Mouse (Mus musculus): ENCODE data around the gene H2-K1. TPM values are rescaled to one million over a fixed set of nuclear protein-coding genes. Genes with fewer than 3 reads are reported as not detected.
A peak's percentile ranks its signal among the peaks of the same experiment; 100 is the strongest.

H2-K1 gene
- 105 and 137 TPM in 2 replicates for polyA plus RNA-seq (2014; fragmentation: Nextera tagmentation; extraction: Ambion mirVana)

- Histone ChIP-seq H3K9ac (ENCODE audit: low read length) (peak within 1 kb of the TSS; percentile 37), H3K4me3 (ENCODE audit: low read depth, low read length) (peak within 1 kb of the TSS; percentile 47), H3K4me1 (replicated peaks; ENCODE audit: control insufficient read depth, insufficient read depth, low read length) (0 out of 2 replicates have a peak, but pooled peaks cover 4% of the 10 kb centered on the region), H3K4me2 (ENCODE audit: low read length) (peak within 1 kb of the TSS; percentile 94), H3K27ac (ENCODE audit: low read depth) (no peak within 1 kb of the TSS), H3K9me3 (ENCODE audit: control insufficient read depth, low read length) (no peaks in the 10 kb centered on the region), H3K36me3 (ENCODE audit: control insufficient read depth, insufficient read depth, low read length) (no peaks in the 10 kb centered on the region), H3K27me3 (replicated peaks; ENCODE audit: control insufficient read depth, insufficient read depth, low read length) (peaks cover 23% of the 10 kb centered on the region)
- ATAC-seq (replicated peaks; ENCODE audit: low FRiP score, low TSS enrichment, low read depth) (peak; percentile 90), DNase-seq (ENCODE audit: low spot score) (peak; percentile 83)
- under 1% methylated on average over 28 of the region's 30 CpGs for WGBS
Observed at GRCm38 (mm10) chr17:34000150-34000537, at the start of gene H2-K1. Gene H2-K1 (minus strand): TSS chr17:34000347.

GRCm38 (mm10) chr17:34047404-34048050 is 47.4 kb upstream of the H2-K1 start:
- Histone ChIP-seq H3K27ac (ENCODE audit: low read depth) (no peak overlapping the region), H3K9me3 (ENCODE audit: control insufficient read depth, low read length) (0 out of 2 replicates have a peak, but pooled peaks cover 5% of the 10 kb centered on the region), H3K4me1 (replicated peaks; ENCODE audit: control insufficient read depth, insufficient read depth, low read length) (no peaks in the 10 kb centered on the region), H3K4me3 (ENCODE audit: low read depth, low read length) (no peak overlapping the region), H3K9ac (ENCODE audit: low read length) (no peak overlapping the region), H3K36me3 (ENCODE audit: control insufficient read depth, insufficient read depth, low read length) (no peaks in the 10 kb centered on the region), H3K27me3 (replicated peaks; ENCODE audit: control insufficient read depth, insufficient read depth, low read length) (no peaks in the 10 kb centered on the region), H3K4me2 (ENCODE audit: low read length) (no peak overlapping the region)
- 93% methylated on average over 5 of the region's 5 CpGs for WGBS
- ATAC-seq (replicated peaks; ENCODE audit: low FRiP score, low TSS enrichment, low read depth) (no peak), DNase-seq (ENCODE audit: low spot score) (no peak)

- no peaks in the 10 kb centered on the region for H3K4me1 ChIP-seq (replicated peaks; ENCODE audit: control insufficient read depth, insufficient read depth, low read length)
- H3K27ac ChIP-seq (ENCODE audit: low read depth) = no peak overlapping the region
- H3K36me3 ChIP-seq (ENCODE audit: control insufficient read depth, insufficient read depth, low read length) = no peaks in the 10 kb centered on the region
- no peak for ATAC-seq (replicated peaks; ENCODE audit: low FRiP score, low TSS enrichment, low read depth)
- WGBS = 75% methylated on average over 14 of the region's 14 CpGs
- H3K4me3 ChIP-seq (ENCODE audit: low read depth, low read length) = no peak overlapping the region
- no peak overlapping the region for H3K9ac ChIP-seq (ENCODE audit: low read length)
- H3K4me2 ChIP-seq (ENCODE audit: low read length) = no peak overlapping the region
- H3K9me3 ChIP-seq (ENCODE audit: control insufficient read depth, low read length) = 0 out of 2 replicates have a peak, but pooled peaks cover 5% of the 10 kb centered on the region
- H3K27me3 ChIP-seq (replicated peaks; ENCODE audit: control insufficient read depth, insufficient read depth, low read length) = no peaks in the 10 kb centered on the region
- DNase-seq (ENCODE audit: low spot score) = no peak
Observed at GRCm38 (mm10) chr17:34045941-34046340, 45.8 kb upstream of the H2-K1 start.

GRCm38 (mm10) chr17:34039562-34040450 is 39.7 kb upstream of the H2-K1 start:
- Histone ChIP-seq H3K27me3 (replicated peaks; ENCODE audit: control insufficient read depth, insufficient read depth, low read length) (peaks cover 2% of the 10 kb centered on the region; the same call in 1 of the 2 replicates), H3K9ac (ENCODE audit: low read length) (no peak overlapping the region), H3K4me1 (replicated peaks; ENCODE audit: control insufficient read depth, insufficient read depth, low read length) (0 out of 2 replicates have a peak, but pooled peaks cover 6% of the 10 kb centered on the region), H3K27ac (ENCODE audit: low read depth) (no peak overlapping the region), H3K4me3 (ENCODE audit: low read depth, low read length) (no peak overlapping the region), H3K9me3 (ENCODE audit: control insufficient read depth, low read length) (no peaks in the 10 kb centered on the region), H3K36me3 (ENCODE audit: control insufficient read depth, insufficient read depth, low read length) (peaks cover 33% of the 10 kb centered on the region), H3K4me2 (ENCODE audit: low read length) (peak overlapping the region; percentile 47)
- DNase-seq (ENCODE audit: low spot score) (peak; percentile 68), ATAC-seq (replicated peaks; ENCODE audit: low FRiP score, low TSS enrichment, low read depth) (no peak)
- 25% methylated on average over 17 of the region's 17 CpGs for WGBS

GRCm38 (mm10) chr17:34038878-34039561 is 38.9 kb upstream of the H2-K1 start, which contains the start of gene Col11a2:
Gene Col11a2 (plus strand): TSS chr17:34039437.
- Histone ChIP-seq H3K4me2 (ENCODE audit: low read length) (peak within 1 kb of the TSS; percentile 47), H3K4me1 (replicated peaks; ENCODE audit: control insufficient read depth, insufficient read depth, low read length) (0 out of 2 replicates have a peak, but pooled peaks cover 6% of the 10 kb centered on the region), H3K36me3 (ENCODE audit: control insufficient read depth, insufficient read depth, low read length) (peaks cover 41% of the 10 kb centered on the region), H3K9me3 (ENCODE audit: control insufficient read depth, low read length) (no peaks in the 10 kb centered on the region), H3K9ac (ENCODE audit: low read length) (0 out of 2 replicates have a peak within 1 kb of the TSS, but pooled peaks have one; percentile 13), H3K4me3 (ENCODE audit: low read depth, low read length) (peak within 1 kb of the TSS; percentile 15; the same call in 1 of the 2 replicates), H3K27me3 (replicated peaks; ENCODE audit: control insufficient read depth, insufficient read depth, low read length) (peaks cover 2% of the 10 kb centered on the region; the same call in 1 of the 2 replicates), H3K27ac (ENCODE audit: low read depth) (no peak within 1 kb of the TSS)
- 6% methylated on average over 28 of the region's 28 CpGs for whole genome bisulfite sequencing
- DNase-seq (ENCODE audit: low spot score) (no peak), ATAC-seq (replicated peaks; ENCODE audit: low FRiP score, low TSS enrichment, low read depth) (peak; percentile 24; the same call in 1 of the 2 replicates)

DNA sequence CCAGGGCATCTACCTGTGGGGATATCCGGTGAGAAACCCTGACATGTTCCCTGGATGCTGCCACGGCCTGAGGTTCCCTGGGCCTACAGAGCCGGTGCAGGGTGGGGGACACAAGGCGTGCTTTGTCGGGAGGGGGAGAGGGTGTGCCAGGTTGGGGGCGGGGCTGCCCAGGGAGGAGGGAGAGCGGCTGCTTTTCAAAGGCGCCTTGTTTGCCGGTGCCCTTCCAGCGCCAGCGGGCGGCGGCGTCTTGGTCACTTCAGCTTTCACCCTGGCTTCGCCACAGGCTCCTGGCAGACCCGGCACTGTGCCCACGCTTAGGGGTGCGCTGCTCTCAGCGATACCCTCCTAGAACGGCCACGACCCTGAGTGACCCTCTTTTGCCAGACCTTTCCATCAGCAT is 38.3 kb upstream of the H2-K1 start:
- H3K4me1 ChIP-seq (replicated peaks; ENCODE audit: control insufficient read depth, insufficient read depth, low read length) = peaks cover 7% of the 10 kb centered on the region; the same call in 1 of the 2 replicates
- H3K4me3 ChIP-seq (ENCODE audit: low read depth, low read length) = peak overlapping the region; percentile 15; the same call in 1 of the 2 replicates
- H3K27ac ChIP-seq (ENCODE audit: low read depth) = no peak overlapping the region
- WGBS = 16% methylated on average over 21 of the region's 21 CpGs
- H3K36me3 ChIP-seq (ENCODE audit: control insufficient read depth, insufficient read depth, low read length) = peaks cover 44% of the 10 kb centered on the region
- DNase-seq (ENCODE audit: low spot score) = peak; percentile 61
- peaks cover 2% of the 10 kb centered on the region; the same call in 1 of the 2 replicates for H3K27me3 ChIP-seq (replicated peaks; ENCODE audit: control insufficient read depth, insufficient read depth, low read length)
- H3K9me3 ChIP-seq (ENCODE audit: control insufficient read depth, low read length) = no peaks in the 10 kb centered on the region
- peak; percentile 9; the same call in 1 of the 2 replicates for ATAC-seq (replicated peaks; ENCODE audit: low FRiP score, low TSS enrichment, low read depth)
- no peak overlapping the region for H3K9ac ChIP-seq (ENCODE audit: low read length)
- H3K4me2 ChIP-seq (ENCODE audit: low read length) = peak overlapping the region; percentile 47

DNA sequence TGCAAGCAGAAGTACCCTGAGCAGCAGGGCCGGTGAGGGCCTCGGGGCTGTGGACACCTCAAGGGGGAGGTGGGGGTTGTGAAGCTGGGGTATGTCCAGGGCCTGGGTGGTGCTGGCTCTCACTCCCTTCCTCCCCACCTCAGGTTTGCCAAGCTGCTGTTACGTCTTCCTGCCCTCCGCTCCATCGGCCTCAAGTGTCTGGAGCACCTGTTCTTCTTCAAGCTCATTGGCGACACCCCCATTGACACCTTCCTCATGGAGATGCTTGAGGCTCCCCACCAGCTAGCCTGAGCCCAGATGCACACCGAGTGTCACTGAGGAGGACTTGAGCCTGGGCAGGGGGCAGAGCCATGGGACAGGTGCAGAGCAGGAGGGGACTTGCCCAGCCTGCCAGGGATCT is 37.1 kb upstream of the H2-K1 start:
- peaks cover 17% of the 10 kb centered on the region for H3K4me1 ChIP-seq (replicated peaks; ENCODE audit: control insufficient read depth, insufficient read depth, low read length)
- no peak overlapping the region for H3K4me2 ChIP-seq (ENCODE audit: low read length)
- H3K36me3 ChIP-seq (ENCODE audit: control insufficient read depth, insufficient read depth, low read length) = peaks cover 44% of the 10 kb centered on the region
- peaks cover 2% of the 10 kb centered on the region; the same call in 1 of the 2 replicates for H3K27me3 ChIP-seq (replicated peaks; ENCODE audit: control insufficient read depth, insufficient read depth, low read length)
- 86% methylated on average over 7 of the region's 7 CpGs for WGBS
- H3K9me3 ChIP-seq (ENCODE audit: control insufficient read depth, low read length) = no peaks in the 10 kb centered on the region
- H3K27ac ChIP-seq (ENCODE audit: low read depth) = no peak overlapping the region
- no peak for ATAC-seq (replicated peaks; ENCODE audit: low FRiP score, low TSS enrichment, low read depth)
- H3K9ac ChIP-seq (ENCODE audit: low read length) = no peak overlapping the region
- H3K4me3 ChIP-seq (ENCODE audit: low read depth, low read length) = no peak overlapping the region
- no peak for DNase-seq (ENCODE audit: low spot score)

DNA sequence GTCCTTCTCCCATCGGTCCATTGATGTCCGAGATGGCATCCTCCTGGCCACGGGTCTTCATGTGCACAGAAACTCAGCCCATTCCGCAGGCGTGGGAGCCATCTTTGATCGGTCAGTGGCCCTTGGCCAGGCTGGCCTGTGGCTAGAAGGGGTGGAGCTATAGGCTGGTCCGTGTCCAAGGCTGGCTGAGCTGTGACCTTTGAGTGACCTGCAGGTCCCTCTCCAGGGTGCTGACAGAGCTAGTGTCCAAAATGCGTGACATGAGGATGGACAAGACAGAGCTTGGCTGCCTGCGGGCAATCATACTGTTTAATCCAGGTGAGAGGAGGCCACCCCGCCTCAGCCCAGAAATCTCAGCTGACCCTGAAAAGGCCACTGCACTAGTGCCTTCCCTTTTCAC is 36.5 kb upstream of the H2-K1 start:
- WGBS = 77% methylated on average over 10 of the region's 10 CpGs
- no peak overlapping the region for H3K4me2 ChIP-seq (ENCODE audit: low read length)
- ATAC-seq (replicated peaks; ENCODE audit: low FRiP score, low TSS enrichment, low read depth) = no peak
- H3K4me3 ChIP-seq (ENCODE audit: low read depth, low read length) = no peak overlapping the region
- no peak overlapping the region for H3K9ac ChIP-seq (ENCODE audit: low read length)
- H3K36me3 ChIP-seq (ENCODE audit: control insufficient read depth, insufficient read depth, low read length) = peaks cover 44% of the 10 kb centered on the region
- no peaks in the 10 kb centered on the region for H3K9me3 ChIP-seq (ENCODE audit: control insufficient read depth, low read length)
- peaks cover 2% of the 10 kb centered on the region; the same call in 1 of the 2 replicates for H3K27me3 ChIP-seq (replicated peaks; ENCODE audit: control insufficient read depth, insufficient read depth, low read length)
- DNase-seq (ENCODE audit: low spot score) = no peak
- peaks cover 17% of the 10 kb centered on the region for H3K4me1 ChIP-seq (replicated peaks; ENCODE audit: control insufficient read depth, insufficient read depth, low read length)
- H3K27ac ChIP-seq (ENCODE audit: low read depth) = no peak overlapping the region

All from intestine, embryonic 14.5 days (tissue).